Mouse (Mus musculus) heart, adult 2 months (tissue): ENCODE results near the gene Hspa1l.

Source experiments
- CTCF ChIP-seq: fragments of 200-600 bp; IDR thresholded peaks from 2 replicates; pipeline ENCODE4 v1.8.1; 2022; ENCODE audit warnings: antibody characterized with exemption, mild to moderate bottlenecking, moderate library complexity
- POLR2A ChIP-seq: fragments of 200-500 bp; IDR thresholded peaks from 2 replicates; pipeline ENCODE4 v1.6.1; 2011; ENCODE audit warnings: mild to moderate bottlenecking, low read depth, low read length, control low read depth; ENCODE audit not compliant: insufficient read depth

DNA sequence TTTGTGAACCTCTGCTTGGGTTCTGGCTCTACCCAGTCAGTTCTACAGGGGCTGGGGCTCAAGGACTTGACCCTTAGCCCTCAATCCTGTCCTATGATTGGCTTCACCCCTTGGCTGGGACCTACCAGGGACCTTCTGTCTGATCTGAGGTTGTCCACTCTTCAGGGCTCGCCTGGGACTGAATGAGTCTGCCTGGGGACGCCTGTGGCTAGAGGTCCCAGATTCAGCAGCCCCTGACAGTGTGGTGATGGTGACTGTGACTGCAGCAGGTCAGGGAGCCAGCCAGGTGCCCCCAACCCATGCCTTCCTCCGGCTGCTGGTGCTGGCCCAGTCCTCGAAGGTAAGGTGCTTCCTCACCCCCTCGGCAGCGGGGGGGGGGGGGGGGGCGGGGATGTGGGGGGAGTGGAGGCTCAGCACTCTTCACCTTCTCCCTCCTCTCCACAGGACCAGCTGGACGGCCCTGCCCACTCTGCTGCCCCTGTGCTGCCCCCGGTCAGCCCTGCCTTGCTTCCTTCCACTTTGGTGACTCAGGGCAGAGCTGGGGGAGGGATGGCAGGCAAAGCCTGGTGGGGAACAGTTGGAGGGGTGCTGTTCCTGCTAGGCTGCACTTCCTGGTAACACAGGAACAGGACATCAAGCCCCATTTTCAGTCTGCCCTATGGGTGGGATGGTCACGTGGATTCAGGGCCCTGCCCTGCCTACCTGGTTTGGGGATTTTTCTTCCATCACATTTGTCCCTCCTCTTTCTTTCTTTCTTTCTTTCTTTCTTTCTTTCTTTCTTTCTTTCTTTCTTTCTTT, 52.4 kb downstream of the Hspa1l start:
- TF ChIP-seq POLR2A (no peak), CTCF (no peak)
